Mouse (Mus musculus): ENCODE results near the gene Ccp110.

GRCm38 (mm10) chr7:118759372-118759771 is 47.0 kb downstream of the Ccp110 start:
- TF ChIP-seq CTCF (IDR thresholded peaks at IDR 0.05; ENCODE audit: control insufficient read depth, insufficient read depth, insufficient read length) (no peak), MYOD1 (IDR thresholded peaks at IDR 0.05; ENCODE audit: control insufficient read depth, insufficient read length, low read depth) (no peak), USF1 (IDR thresholded peaks at IDR 0.05; ENCODE audit: low read depth) (no peak), FOSL1 (IDR thresholded peaks at IDR 0.05; ENCODE audit: insufficient read depth, low read length, poor library complexity, severe bottlenecking) (no peak)

Measured in C2C12 (cell line).